Mouse (Mus musculus): Measurements from ENCODE around the gene 1110017D15Rik. TPM values are rescaled to one million over a fixed set of nuclear protein-coding genes. Genes with fewer than 3 reads are reported as not detected.
"Not testable (repeated sequence)": the region's sequence is repeated elsewhere in the genome, so short reads cannot be mapped to it uniquely, and the experiment has no call there.

The 1110017D15Rik gene
- total RNA-seq, 2 experiments from 2014 or later = 4.5 to 7.0 TPM

GRCm38 (mm10) chr4:41492951-41493350 is 24.2 kb downstream of the 1110017D15Rik start:
- DNase-seq (ENCODE audit: low spot score in 2 of 2) = no peak

GRCm38 (mm10) chr4:41481601-41482017 is 35.5 kb downstream of the 1110017D15Rik start:
- DNase-seq (ENCODE audit: low spot score in 2 of 2) = peak in 1 of 2 experiments; percentile 46

- no peak for DNase-seq (ENCODE audit: low spot score in 2 of 2)
Measured at GRCm38 (mm10) chr4:41480254-41480653, 36.9 kb downstream of the 1110017D15Rik start.

GRCm38 (mm10) chr4:41479456-41479804 is 37.7 kb downstream of the 1110017D15Rik start:
- no peak for DNase-seq (ENCODE audit: low spot score in 2 of 2)

GRCm38 (mm10) chr4:41478751-41479455 is 38.2 kb downstream of the 1110017D15Rik start:
- no peak for DNase-seq (ENCODE audit: low spot score in 2 of 2)

GRCm38 (mm10) chr4:41477648-41478160 is 39.4 kb downstream of the 1110017D15Rik start:
- no peak for DNase-seq (ENCODE audit: low spot score in 2 of 2)

GRCm38 (mm10) chr4:41471384-41471689 is 45.8 kb downstream of the 1110017D15Rik start:
- DNase-seq (ENCODE audit: low spot score in 2 of 2) = no peak

- DNase-seq (ENCODE audit: low spot score in 2 of 2) = peak; percentile 71 to 75
Measured at GRCm38 (mm10) chr4:41470684-41471383, 46.3 kb downstream of the 1110017D15Rik start.

GRCm38 (mm10) chr4:41470051-41470683 is 47.0 kb downstream of the 1110017D15Rik start:
- DNase-seq (ENCODE audit: low spot score in 2 of 2) = no peak

GRCm38 (mm10) chr4:41469199-41469598 is 47.9 kb downstream of the 1110017D15Rik start:
- no peak for DNase-seq (ENCODE audit: low spot score in 2 of 2)

- DNase-seq (ENCODE audit: low spot score in 2 of 2) = peak; percentile 37 to 80
Measured at GRCm38 (mm10) chr4:41468396-41469080, 48.6 kb downstream of the 1110017D15Rik start.

- DNase-seq (ENCODE audit: low spot score in 2 of 2) = no peak
Measured at GRCm38 (mm10) chr4:41465287-41465665, 51.9 kb downstream of the 1110017D15Rik start.

- peak; percentile 98 to 99 for DNase-seq (ENCODE audit: low spot score in 2 of 2)
Measured at GRCm38 (mm10) chr4:41464345-41465286, 52.5 kb downstream of the 1110017D15Rik start, which contains the start of the genes Kif24 and Nudt2. Gene Kif24, minus strand, starts transcription at chr4:41464887. Gene Nudt2, plus strand, starts transcription at chr4:41465151.

GRCm38 (mm10) chr4:41463051-41463738 is 53.9 kb downstream of the 1110017D15Rik start:
- DNase-seq (ENCODE audit: low spot score in 2 of 2) = not testable (repeated sequence)

- DNase-seq (ENCODE audit: low spot score in 2 of 2) = no peak
Measured at GRCm38 (mm10) chr4:41460690-41461089, 56.4 kb downstream of the 1110017D15Rik start.

All from layer of hippocampus, adult 18-20 months (tissue).